Comparison of ENCODE assay signal across 14 mouse cellular contexts in the genomic region with DNA sequence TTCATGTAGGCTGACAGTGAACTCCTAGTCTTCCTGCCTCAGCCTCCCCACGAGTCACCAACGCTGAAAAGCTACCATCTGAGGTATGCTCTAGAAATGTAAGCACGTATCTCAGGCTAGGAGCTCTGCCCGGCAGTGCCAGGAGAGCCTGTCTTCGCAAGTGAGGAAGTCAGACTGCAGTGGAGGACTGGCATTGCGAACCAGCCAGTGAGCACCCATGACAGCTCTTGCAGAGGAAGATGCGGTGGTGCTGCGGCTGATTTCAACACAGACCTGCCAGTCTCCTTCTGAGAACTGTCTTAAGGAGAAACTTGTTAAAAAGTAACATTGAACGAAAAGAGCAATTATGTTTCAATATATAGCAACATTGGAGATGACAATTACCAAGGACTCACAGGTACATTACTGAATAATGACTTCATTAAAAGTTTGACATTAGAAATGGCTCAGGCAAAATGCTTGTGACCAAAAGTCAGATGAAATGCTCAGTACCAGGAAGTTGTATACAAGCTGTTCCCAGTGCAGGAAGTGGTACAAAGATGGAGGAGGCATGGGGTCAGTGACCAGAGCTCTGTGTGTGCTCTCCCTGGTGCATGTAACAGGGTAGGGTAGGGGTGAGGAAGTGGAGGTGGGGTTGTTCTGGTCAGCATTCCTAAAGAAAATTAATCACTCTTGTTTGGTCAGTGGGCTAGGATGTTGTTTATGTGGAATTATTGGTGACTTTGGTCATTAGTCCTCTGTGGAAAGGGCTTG. TPM values are rescaled to one million over a fixed set of nuclear protein-coding genes. Genes with fewer than 3 reads are reported as not detected.
DNase-seq lines count a peak whose midpoint lies in the region; ATAC-seq and TF ChIP-seq lines count a peak whose summit lies in the region.
"Had no signal": no experiment of that assay in that cellular context is flagged by ENCODE, and none has a peak within 500 bp of the region (broad histone marks: within the 10 kb centered on the region; RNA-seq: fewer than 3 reads in every experiment).

No protein-coding gene starts in this region.

- H3K4me1 ChIP-seq in lung, postnatal 0 days (ENCODE audit: insufficient read depth, low read depth, low read length), result no peaks in the 10 kb centered on the region; the same call in 1 of the 2 replicates

- H3K9me3 ChIP-seq in lung, postnatal 0 days (ENCODE audit: low read length), result no peaks in the 10 kb centered on the region
- H3K9me3 ChIP-seq: embryonic facial prominence, embryonic 13.5 days; heart, embryonic 13.5 days had no signal

- H3K79me2 ChIP-seq in macrophage (ENCODE audit: inconsistent target), result no peaks in the 10 kb centered on the region

- peak; percentile 80 for ATAC-seq in lung, postnatal 0 days
- ATAC-seq: forebrain, postnatal 0 days; Patski had no signal

- 66% methylated on average over 9 of the region's 9 CpGs for WGBS in lung, postnatal 0 days
- WGBS in macrophage (ENCODE audit: missing documents), result 2% methylated on average over 9 of the region's 9 CpGs

- H3K9ac ChIP-seq in lung, postnatal 0 days (replicated peaks; ENCODE audit: low read depth), result no peak overlapping the region
- H3K9ac ChIP-seq: embryonic facial prominence, embryonic 13.5 days; forebrain, postnatal 0 days; heart, embryonic 13.5 days had no signal

- TF ChIP-seq EP300 in lung, postnatal 0 days (IDR thresholded peaks at IDR 0.05), result no peak

- peak; percentile 89 for DNase-seq in heart, adult 11 months
- DNase-seq in heart, postnatal 36 days, result no peak
- peak; percentile 53 for DNase-seq in lung, postnatal 0 days (ENCODE audit: low spot score)
- DNase-seq in lung, postnatal 14 days, result no peak
- DNase-seq in thymus, postnatal 25 days, result peak; percentile 45
- no peak for DNase-seq in cerebellum, postnatal 25 days
- no peak for DNase-seq in right cerebral cortex, postnatal 14 days
- DNase-seq: forebrain, postnatal 0 days; kidney, postnatal 36 days; right cerebral cortex, postnatal 4 days had no signal

- H3K27ac ChIP-seq in lung, postnatal 0 days (ENCODE audit: low read length), result no peak overlapping the region
- peak overlapping the region; percentile 33 for H3K27ac ChIP-seq in macrophage

- no peak overlapping the region for H3K4me3 ChIP-seq in lung, postnatal 0 days (ENCODE audit: low read depth, low read length)
- no peak overlapping the region for H3K4me3 ChIP-seq in macrophage (ENCODE audit: inconsistent target)
- H3K4me3 ChIP-seq: embryonic facial prominence, embryonic 13.5 days; heart, embryonic 13.5 days had no signal

- no peaks in the 10 kb centered on the region for H3K27me3 ChIP-seq in lung, postnatal 0 days (replicated peaks; ENCODE audit: insufficient read depth, low read length)
- H3K27me3 ChIP-seq: embryonic facial prominence, embryonic 13.5 days; heart, embryonic 13.5 days; Patski had no signal

- H3K36me3 ChIP-seq in lung, postnatal 0 days (ENCODE audit: insufficient read depth, low read length), result no peaks in the 10 kb centered on the region
- no peaks in the 10 kb centered on the region for H3K36me3 ChIP-seq in macrophage (ENCODE audit: inconsistent target)
- H3K36me3 ChIP-seq: embryonic facial prominence, embryonic 13.5 days; heart, embryonic 13.5 days had no signal

- no peak for TF ChIP-seq CTCF in lung, postnatal 0 days (IDR thresholded peaks at IDR 0.05)

- intact Hi-C loops in heart, postnatal 36 days (cut with DNase I), result no loop called here

- no peak overlapping the region for H3K4me2 ChIP-seq in lung, postnatal 0 days (replicated peaks; ENCODE audit: low read depth, low read length)
- H3K4me2 ChIP-seq: embryonic facial prominence, embryonic 13.5 days; heart, embryonic 13.5 days had no signal

RNA-seq across cellular contexts. Expression of a gene that starts 58.1 kb away (rescaled TPM):
- 100 to 1,000 TPM; 173 to 251 TPM for total RNA-seq in heart, postnatal 36 days (2021)
- polyA plus RNA-seq in lung, postnatal 0 days (2015; fragmentation: Nextera tagmentation; extraction: Ambion mirVana), result 66.6 and 75.3 TPM in 2 replicates
- 100 to 1,000 TPM in 9 of 26 experiments, 10 to 100 TPM in 17; 12.5 to 208 (median 81.7) TPM for total RNA-seq in macrophage (2018; cell fraction: chromatin; rRNA removed)
- total RNA-seq in macrophage (2018; cell fraction: cytosol; rRNA removed), result 10 to 100 TPM; 11.6 to 70.8 (median 26.9) TPM
- total RNA-seq in macrophage (2018; cell fraction: nucleus; rRNA removed), result 100 to 1,000 TPM in 13 of 26 experiments, 10 to 100 TPM in 13; 44.0 to 189 (median 105) TPM
- polyA plus RNA-seq in macrophage (2018), result 7.9 to 34.0 TPM (median 16.4 TPM) in 3 replicates

Comparison
In these comparisons a context has a peak if more than half of its experiments do, and no peak if none do; other contexts are left out.
1. DNase-seq: peak in heart, adult 11 months (single experiment), lung, postnatal 0 days (single experiment) and thymus, postnatal 25 days (single experiment); none in heart, postnatal 36 days (0 of 2), lung, postnatal 14 days (single experiment), cerebellum, postnatal 25 days (0 of 2) and right cerebral cortex, postnatal 14 days (single experiment).